Mouse (Mus musculus) stomach, embryonic 16.5 days (tissue): ENCODE data around the gene Radil. TPM values are rescaled to one million over a fixed set of nuclear protein-coding genes. Genes with fewer than 3 reads are reported as not detected.

Source experiments
- ATAC-seq: fragments of 200-750 bp; cut with Nextera tagmentation; 2 replicates; pipeline ENCODE4 v1.8.0; 2017; ENCODE audit warnings: moderate number of reproducible peaks, moderate TSS enrichment; ENCODE audit not compliant: insufficient read depth, low FRiP score
- H3K27ac ChIP-seq: fragments of 300-500 bp; sonication (generic); 2 replicates; pipeline ENCODE4 v1.5.1; 2014; ENCODE audit warnings: low read length
- H3K27me3 ChIP-seq: fragments of 300-500 bp; sonication (generic); 2 replicates; pipeline ENCODE4 v1.6.1; 2014; ENCODE audit warnings: low read length, control low read depth, mixed read lengths; ENCODE audit not compliant: control insufficient read depth, insufficient read depth
- H3K36me3 ChIP-seq: fragments of 300-500 bp; sonication (generic); 2 replicates; pipeline ENCODE4 v1.6.1; 2014; ENCODE audit warnings: low read length; ENCODE audit not compliant: control insufficient read depth, insufficient read depth
- H3K4me1 ChIP-seq: fragments of 300-500 bp; sonication (generic); 2 replicates; pipeline ENCODE4 v1.6.1; 2014; ENCODE audit warnings: low read length, control low read depth, mixed read lengths; ENCODE audit not compliant: control insufficient read depth, insufficient read depth
- H3K4me2 ChIP-seq: fragments of 300-500 bp; sonication (generic); 2 replicates; pipeline ENCODE4 v1.6.1; 2014; ENCODE audit warnings: low read depth, low read length, mixed read lengths
- H3K4me3 ChIP-seq: fragments of 300-500 bp; sonication (generic); replicated peaks from 2 replicates; pipeline ENCODE4 v1.5.1; 2014; ENCODE audit warnings: mild to moderate bottlenecking, low read length
- H3K9ac ChIP-seq: fragments of 300-500 bp; sonication (generic); 2 replicates; pipeline ENCODE4 v1.6.1; 2014; ENCODE audit warnings: low read length
- H3K9me3 ChIP-seq: fragments of 300-500 bp; sonication (generic); replicated peaks from 2 replicates; pipeline ENCODE4 v1.6.1; 2016; ENCODE audit warnings: low read length, control low read depth; ENCODE audit not compliant: control insufficient read depth
- WGBS: fragments of 180-500 bp; shearing (Covaris S2); extraction: QIAGEN DNeasy Blood & Tissue Kit; methylation state at CpG from one replicate; pipeline ENCODE4 v1.1.7; 2014; 5-methylcytosine and 5-hydroxymethylcytosine counted together
- polyA plus RNA-seq: library from polyadenylated mRNA; unstranded; fragments of >200 nt; fragmentation: Nextera tagmentation; extraction: Ambion mirVana; gene quantifications from 2 replicates; pipeline ENCODE4 v1.2.1, GENCODE M21; 2015

Gene Radil
- polyA plus RNA-seq, 1 experiment from 2014 or later: 2.4 TPM

- H3K4me3 ChIP-seq: no peak overlapping the region
- no peak overlapping the region for H3K9ac ChIP-seq
- no peak overlapping the region for H3K4me2 ChIP-seq
- no peak for ATAC-seq
- 64% methylated on average over 4 of the region's 4 CpGs for WGBS
- H3K36me3 ChIP-seq: no peaks in the 10 kb centered on the region
- no peaks in the 10 kb centered on the region for H3K9me3 ChIP-seq
- no peaks in the 10 kb centered on the region for H3K27me3 ChIP-seq
- H3K4me1 ChIP-seq: no peaks in the 10 kb centered on the region
- H3K27ac ChIP-seq: no peak overlapping the region
Measured at GRCm38 (mm10) chr5:142520360-142520759, 30.5 kb downstream of the Radil start.

- no peaks in the 10 kb centered on the region for H3K9me3 ChIP-seq
- WGBS: 47% methylated on average over 6 of the region's 6 CpGs
- H3K27me3 ChIP-seq: no peaks in the 10 kb centered on the region
- H3K36me3 ChIP-seq: no peaks in the 10 kb centered on the region
- no peak overlapping the region for H3K4me2 ChIP-seq
- H3K27ac ChIP-seq: no peak overlapping the region
- no peak overlapping the region for H3K4me3 ChIP-seq
- no peaks in the 10 kb centered on the region for H3K4me1 ChIP-seq
- ATAC-seq: no peak
- H3K9ac ChIP-seq: no peak overlapping the region
Measured at GRCm38 (mm10) chr5:142518973-142519372, 31.9 kb downstream of the Radil start.

GRCm38 (mm10) chr5:142512112-142512511 lies 38.8 kb downstream of the Radil start:
- 74% methylated on average over 4 of the region's 4 CpGs for WGBS
- H3K27ac ChIP-seq: no peak overlapping the region
- no peaks in the 10 kb centered on the region for H3K36me3 ChIP-seq
- ATAC-seq: no peak
- H3K27me3 ChIP-seq: no peaks in the 10 kb centered on the region
- H3K9ac ChIP-seq: no peak overlapping the region
- H3K4me2 ChIP-seq: no peak overlapping the region
- peaks cover 8% of the 10 kb centered on the region; the same call in 1 of the 2 replicates for H3K4me1 ChIP-seq
- no peaks in the 10 kb centered on the region for H3K9me3 ChIP-seq
- H3K4me3 ChIP-seq: no peak overlapping the region

GRCm38 (mm10) chr5:142510061-142510414 lies 40.9 kb downstream of the Radil start:
- WGBS: 66% methylated on average over 7 of the region's 7 CpGs
- H3K27me3 ChIP-seq: no peaks in the 10 kb centered on the region
- H3K9ac ChIP-seq: no peak overlapping the region
- H3K36me3 ChIP-seq: no peaks in the 10 kb centered on the region
- ATAC-seq: no peak
- no peak overlapping the region for H3K27ac ChIP-seq
- H3K4me2 ChIP-seq: no peak overlapping the region
- H3K4me1 ChIP-seq: peaks cover 8% of the 10 kb centered on the region; the same call in 1 of the 2 replicates
- H3K9me3 ChIP-seq: no peaks in the 10 kb centered on the region
- H3K4me3 ChIP-seq: no peak overlapping the region

- H3K27me3 ChIP-seq: no peaks in the 10 kb centered on the region
- H3K9me3 ChIP-seq: no peaks in the 10 kb centered on the region
- no peak overlapping the region for H3K4me2 ChIP-seq
- ATAC-seq: no peak
- H3K27ac ChIP-seq: no peak overlapping the region
- H3K36me3 ChIP-seq: no peaks in the 10 kb centered on the region
- 29% methylated on average over 15 of the region's 15 CpGs for WGBS
- peaks cover 8% of the 10 kb centered on the region; the same call in 1 of the 2 replicates for H3K4me1 ChIP-seq
- no peak overlapping the region for H3K4me3 ChIP-seq
- H3K9ac ChIP-seq: no peak overlapping the region
Measured at GRCm38 (mm10) chr5:142509141-142510060, 41.5 kb downstream of the Radil start.

GRCm38 (mm10) chr5:142505695-142506423 lies 45.0 kb downstream of the Radil start:
- WGBS: 73% methylated on average over 3 of the region's 3 CpGs
- Histone ChIP-seq H3K9me3 (no peaks in the 10 kb centered on the region), H3K9ac (no peak overlapping the region), H3K4me3 (no peak overlapping the region), H3K4me2 (no peak overlapping the region), H3K4me1 (peaks cover 8% of the 10 kb centered on the region; the same call in 1 of the 2 replicates), H3K36me3 (no peaks in the 10 kb centered on the region), H3K27me3 (no peaks in the 10 kb centered on the region), H3K27ac (no peak overlapping the region)
- no peak for ATAC-seq

- H3K4me2 ChIP-seq: no peak overlapping the region
- H3K27me3 ChIP-seq: no peaks in the 10 kb centered on the region
- peaks cover 3% of the 10 kb centered on the region; the same call in 1 of the 2 replicates for H3K4me1 ChIP-seq
- no peaks in the 10 kb centered on the region for H3K9me3 ChIP-seq
- no peak for ATAC-seq
- 84% methylated on average over 3 of the region's 3 CpGs for WGBS
- H3K27ac ChIP-seq: no peak overlapping the region
- H3K9ac ChIP-seq: no peak overlapping the region
- H3K36me3 ChIP-seq: no peaks in the 10 kb centered on the region
- no peak overlapping the region for H3K4me3 ChIP-seq
Measured at GRCm38 (mm10) chr5:142504175-142504574, 46.7 kb downstream of the Radil start.

- WGBS: 2% methylated on average over 3 of the region's 3 CpGs
- no peak overlapping the region for H3K4me2 ChIP-seq
- H3K4me1 ChIP-seq: no peaks in the 10 kb centered on the region
- H3K36me3 ChIP-seq: no peaks in the 10 kb centered on the region
- H3K9ac ChIP-seq: no peak overlapping the region
- H3K27me3 ChIP-seq: no peaks in the 10 kb centered on the region
- H3K4me3 ChIP-seq: no peak overlapping the region
- peak; percentile 87 for ATAC-seq
- H3K9me3 ChIP-seq: no peaks in the 10 kb centered on the region
- H3K27ac ChIP-seq: no peak overlapping the region
Measured at GRCm38 (mm10) chr5:142502414-142502813, 48.5 kb downstream of the Radil start.

- no peak overlapping the region for H3K9ac ChIP-seq
- H3K4me2 ChIP-seq: no peak overlapping the region
- H3K27ac ChIP-seq: no peak overlapping the region
- no peak overlapping the region for H3K4me3 ChIP-seq
- no peaks in the 10 kb centered on the region for H3K27me3 ChIP-seq
- ATAC-seq: peak; percentile 39; the same call in 1 of the 2 replicates
- WGBS: 63% methylated on average over 10 of the region's 10 CpGs
- H3K9me3 ChIP-seq: no peaks in the 10 kb centered on the region
- no peaks in the 10 kb centered on the region for H3K36me3 ChIP-seq
- H3K4me1 ChIP-seq: no peaks in the 10 kb centered on the region
Measured at GRCm38 (mm10) chr5:142500918-142501317, 50.0 kb downstream of the Radil start.
